Mouse (Mus musculus): ENCODE measurements around the gene Pck1. TPM values are rescaled to one million over a fixed set of nuclear protein-coding genes. Genes with fewer than 3 reads are reported as not detected.

Pck1 gene
- total RNA-seq, 1 experiment from 2014 or later = 420 TPM

GRCm38 (mm10) chr2:173148001-173148400 lies 4.8 kb upstream of the Pck1 start:
- DNase-seq = no peak

GRCm38 (mm10) chr2:173151352-173151751 lies 1.5 kb upstream of the Pck1 start:
- no peak for DNase-seq

GRCm38 (mm10) chr2:173151784-173152284 lies 1.0 kb upstream of the Pck1 start:
- no peak for DNase-seq

- DNase-seq = no peak
Observed at GRCm38 (mm10) chr2:173153266-173153665, 418 bp downstream of the Pck1 start.

- DNase-seq = no peak
Observed at GRCm38 (mm10) chr2:173154513-173154912, 1.7 kb downstream of the Pck1 start.

- no peak for DNase-seq
Observed at GRCm38 (mm10) chr2:173154962-173155361, 2.1 kb downstream of the Pck1 start.

GRCm38 (mm10) chr2:173155907-173156306 lies 3.1 kb downstream of the Pck1 start:
- no peak for DNase-seq

GRCm38 (mm10) chr2:173156923-173157322 lies 4.1 kb downstream of the Pck1 start:
- no peak for DNase-seq

GRCm38 (mm10) chr2:173157376-173157775 lies 4.5 kb downstream of the Pck1 start:
- no peak for DNase-seq

GRCm38 (mm10) chr2:173157871-173158270 lies 5.0 kb downstream of the Pck1 start:
- DNase-seq = no peak

GRCm38 (mm10) chr2:173158390-173159055 lies 5.7 kb downstream of the Pck1 start:
- no peak for DNase-seq

- DNase-seq = peak; percentile 60
Observed at GRCm38 (mm10) chr2:173159354-173160311, 6.8 kb downstream of the Pck1 start.

- DNase-seq = no peak
Observed at GRCm38 (mm10) chr2:173163380-173163779, 10.5 kb downstream of the Pck1 start.

- DNase-seq = no peak
Observed at GRCm38 (mm10) chr2:173164358-173164757, 11.5 kb downstream of the Pck1 start.

- DNase-seq = no peak
Observed at GRCm38 (mm10) chr2:173164946-173165345, 12.1 kb downstream of the Pck1 start.

GRCm38 (mm10) chr2:173165357-173165756 lies 12.5 kb downstream of the Pck1 start:
- DNase-seq = no peak

GRCm38 (mm10) chr2:173168411-173168851 lies 15.6 kb downstream of the Pck1 start:
- DNase-seq = no peak

- no peak for DNase-seq
Observed at GRCm38 (mm10) chr2:173170081-173170480, 17.2 kb downstream of the Pck1 start.

GRCm38 (mm10) chr2:173170715-173171114 lies 17.9 kb downstream of the Pck1 start:
- DNase-seq = no peak

GRCm38 (mm10) chr2:173171470-173171869 lies 18.6 kb downstream of the Pck1 start:
- DNase-seq = peak; percentile 64

GRCm38 (mm10) chr2:173171956-173172355 lies 19.1 kb downstream of the Pck1 start:
- DNase-seq = no peak

- DNase-seq = no peak
Observed at GRCm38 (mm10) chr2:173172386-173172785, 19.5 kb downstream of the Pck1 start.

- DNase-seq = no peak
Observed at GRCm38 (mm10) chr2:173173008-173173407, 20.2 kb downstream of the Pck1 start.

Measured in adrenal gland, postnatal 25 days (tissue).